Mouse (Mus musculus) liver, adult 2 months (tissue): ENCODE data around the gene Ttc34.
A peak's percentile ranks its signal among the peaks of the same experiment; 100 is the strongest.

Source experiments
- CTCF ChIP-seq: fragments of 200-500 bp; IDR thresholded peaks from 2 replicates; pipeline ENCODE4 v1.5.1; 2011; ENCODE audit warnings: low read depth, low read length, control low read depth
- POLR2A ChIP-seq: fragments of 200-500 bp; IDR thresholded peaks from 2 replicates; pipeline ENCODE4 v1.6.1; 2011; ENCODE audit warnings: low read length, control low read depth; ENCODE audit not compliant: insufficient read depth; ENCODE audit errors: extremely low read depth

DNA sequence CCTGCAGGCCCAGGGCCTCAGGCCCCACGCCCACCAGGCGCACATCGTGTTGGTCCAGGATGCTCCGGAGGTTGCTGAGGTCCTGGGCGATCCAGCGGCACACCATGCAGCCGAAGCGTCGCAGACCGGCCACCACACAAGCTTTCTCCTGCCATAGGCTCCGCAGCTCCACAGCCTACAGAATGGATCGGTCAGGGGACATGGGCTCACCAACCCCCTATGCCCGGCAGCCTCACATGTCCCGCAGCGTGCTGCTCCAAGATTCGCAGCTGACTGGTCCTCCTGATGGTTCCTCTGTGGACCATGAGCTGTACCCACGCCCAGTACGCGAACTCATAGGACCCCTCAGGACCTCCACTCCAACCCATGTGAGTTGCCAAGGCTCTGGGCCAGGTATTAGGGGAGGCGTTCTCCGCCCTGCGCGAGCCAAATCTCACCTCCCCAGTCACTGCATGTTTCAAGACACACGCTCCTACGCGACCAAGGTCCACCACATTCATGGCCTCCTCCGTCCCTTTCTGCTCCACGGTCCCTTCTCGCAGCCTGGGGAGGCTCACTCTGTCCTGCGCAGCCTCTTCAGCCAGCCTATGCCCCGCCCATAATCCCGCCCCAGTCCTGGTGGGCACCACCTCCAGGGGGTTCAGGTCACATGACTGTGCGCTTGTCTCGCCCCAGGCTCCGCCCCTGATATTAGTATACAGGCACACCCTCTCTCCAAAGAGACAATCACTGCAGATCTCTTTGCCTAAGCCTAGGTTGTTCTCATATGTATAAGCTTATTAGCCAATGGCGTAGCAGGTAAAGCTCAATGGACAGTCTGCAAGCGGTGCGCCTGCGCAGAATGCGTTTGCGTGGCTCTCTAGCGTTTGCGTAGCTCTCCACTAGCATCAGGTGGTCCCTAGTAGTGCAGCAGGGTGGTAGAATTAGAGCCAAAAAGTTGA is 61.5 kb downstream of the Ttc34 start, which contains the start of gene Fam213b:
- TF ChIP-seq POLR2A (peak; percentile 78), CTCF (no peak)
